Mouse (Mus musculus): Measurements from ENCODE around the gene Nphp3.

The Nphp3 gene

DNA sequence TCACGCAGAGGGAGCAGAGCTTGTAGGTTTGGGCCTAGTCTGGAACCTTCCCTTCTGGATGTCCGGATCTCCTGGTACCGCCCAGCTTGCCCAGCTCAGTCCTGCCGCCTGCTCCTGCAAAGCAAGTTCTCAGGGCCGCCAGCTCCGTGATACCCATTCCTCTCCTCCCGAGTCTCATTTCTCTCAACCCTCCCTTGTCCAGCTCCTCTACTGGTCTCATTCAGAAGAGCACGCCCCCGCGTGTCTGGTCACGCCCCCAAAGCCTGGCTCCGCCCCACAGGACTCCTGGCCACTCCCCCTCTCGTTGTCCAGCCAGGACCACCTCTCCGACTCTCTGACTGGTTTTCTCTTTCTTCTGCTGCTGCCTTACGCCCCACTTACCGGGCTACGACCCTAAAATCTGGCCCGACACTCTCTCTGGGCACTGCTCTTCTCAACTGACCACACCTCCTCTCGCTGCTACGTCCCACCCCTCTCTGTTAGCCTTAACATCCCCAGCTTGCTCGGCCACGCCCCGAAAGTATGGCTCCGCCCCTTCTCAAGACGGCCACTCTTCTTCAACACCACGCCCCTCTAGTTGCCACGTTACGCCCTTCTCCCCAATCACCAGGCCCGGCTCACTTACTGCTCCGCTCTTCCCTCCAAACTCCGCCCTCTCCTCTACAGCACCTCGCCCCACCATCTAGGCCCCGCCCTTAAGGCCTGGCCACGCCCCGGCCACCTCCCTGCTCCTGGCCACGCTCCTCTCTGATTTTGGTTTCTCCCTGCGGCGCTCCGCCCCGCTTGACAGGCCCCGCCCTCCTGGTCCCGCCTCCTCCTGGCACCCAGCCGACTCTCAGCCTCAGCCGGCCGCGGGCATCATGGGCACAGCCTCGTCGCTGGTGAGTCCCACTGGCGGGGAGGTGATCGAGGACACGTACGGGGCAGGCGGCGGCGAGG is at the start of gene Nphp3:
Nphp3 (plus strand) TSS at position 624 of the 939 bp plus-strand sequence.
- in situ Hi-C loops (cut with MboI): no loop called here

DNA sequence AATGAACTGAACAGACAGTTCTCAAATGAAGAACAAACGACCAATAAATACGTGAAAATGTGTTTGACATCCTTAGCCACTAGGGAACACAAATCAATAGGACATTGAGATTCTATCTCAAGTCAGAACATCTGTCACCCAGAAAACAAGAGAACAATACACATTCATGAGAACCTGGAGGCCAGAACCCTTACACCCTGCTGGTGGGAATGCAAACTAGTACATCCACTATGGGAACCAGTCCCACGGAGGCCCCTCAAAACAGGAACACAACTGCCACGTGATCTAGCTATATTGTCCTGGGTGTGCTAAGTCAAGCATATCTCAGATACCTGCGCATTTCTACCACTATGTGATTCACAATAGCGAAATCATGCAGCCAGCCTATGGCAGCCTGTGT is 43.6 kb upstream of the Nphp3 start:
- in situ Hi-C loops (cut with MboI): no loop called here

- in situ Hi-C loops (cut with MboI): no loop called here
These were observed 42.4 kb upstream of the Nphp3 start for GRCm38 (mm10) chr9:103959989-103960388.

GRCm38 (mm10) chr9:103996496-103996895 is 5.8 kb upstream of the Nphp3 start:
- in situ Hi-C loops (cut with MboI): loop anchor here (10.0 to 25.0 kb wide), 3 partner anchors 234 to 502 kb away; partner anchors contain the start of gene Tmem108

DNA sequence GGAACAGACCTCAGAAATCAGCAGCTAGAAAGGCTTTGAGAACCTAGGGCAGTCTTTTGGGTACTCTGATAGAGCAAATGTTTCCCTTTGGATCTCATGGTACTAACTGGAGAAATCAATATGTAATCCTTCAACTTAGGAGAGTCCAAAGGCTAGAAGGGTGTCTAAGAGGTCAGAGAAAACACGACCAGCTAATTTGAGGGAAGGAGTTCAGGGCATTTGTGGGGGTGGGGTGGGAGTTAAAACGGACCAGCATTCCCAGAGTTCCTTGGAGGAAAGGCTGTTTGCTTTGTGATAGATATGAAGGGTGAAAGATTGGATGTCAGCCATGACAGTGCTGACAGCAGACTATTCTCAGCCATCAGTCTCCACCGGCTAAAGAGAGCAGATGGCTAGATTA is 1.7 kb upstream of the Nphp3 start:
- in situ Hi-C loops (cut with MboI): no loop called here

DNA sequence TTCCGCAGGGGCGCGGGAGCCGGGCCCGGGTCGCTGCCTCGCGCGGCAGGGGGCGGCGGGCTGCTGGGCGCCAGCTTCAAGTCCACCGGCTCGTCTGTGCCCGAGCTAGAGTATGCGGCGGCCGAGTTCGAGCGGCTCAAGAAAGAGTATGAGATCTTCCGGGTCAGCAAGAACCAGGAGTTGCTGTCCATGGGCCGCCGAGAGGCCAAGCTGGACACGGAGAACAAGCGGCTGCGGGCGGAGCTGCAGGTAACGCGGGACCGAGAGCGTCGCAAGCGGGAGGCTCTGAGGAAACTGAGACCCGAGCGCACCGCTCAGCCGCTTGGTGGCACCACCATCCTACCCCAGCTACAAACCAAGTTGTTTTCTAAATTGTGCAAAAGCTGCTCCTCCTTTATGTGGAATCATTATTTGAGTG is 578 bp downstream of the Nphp3 start:
- in situ Hi-C loops (cut with MboI): no loop called here

GRCm38 (mm10) chr9:104014526-104014925 is 12.2 kb downstream of the Nphp3 start:
- in situ Hi-C loops (cut with MboI): no loop called here

- in situ Hi-C loops (cut with MboI): no loop called here
These were observed 18.7 kb downstream of the Nphp3 start for GRCm38 (mm10) chr9:104021026-104021425.

DNA sequence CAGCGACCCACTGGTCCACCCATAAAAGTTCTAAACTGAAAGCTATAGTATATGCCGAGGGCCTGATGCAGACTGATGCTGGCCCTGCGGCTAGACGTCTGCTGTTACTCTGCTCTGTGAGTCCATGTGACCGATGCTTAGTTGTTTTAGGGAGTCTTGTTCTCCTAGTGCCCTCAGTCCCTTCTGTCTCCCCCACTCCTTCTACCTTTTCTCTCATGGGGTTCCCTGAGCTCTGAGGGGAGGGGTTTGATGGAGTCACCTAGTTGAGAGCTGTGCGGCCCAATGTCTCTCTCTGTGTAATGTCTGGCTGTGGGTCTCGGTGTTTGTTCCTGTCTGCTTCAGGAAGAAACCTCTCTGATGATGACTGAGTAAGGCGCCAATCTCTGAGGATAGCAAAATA is 24.8 kb downstream of the Nphp3 start:
- in situ Hi-C loops (cut with MboI): no loop called here

DNA sequence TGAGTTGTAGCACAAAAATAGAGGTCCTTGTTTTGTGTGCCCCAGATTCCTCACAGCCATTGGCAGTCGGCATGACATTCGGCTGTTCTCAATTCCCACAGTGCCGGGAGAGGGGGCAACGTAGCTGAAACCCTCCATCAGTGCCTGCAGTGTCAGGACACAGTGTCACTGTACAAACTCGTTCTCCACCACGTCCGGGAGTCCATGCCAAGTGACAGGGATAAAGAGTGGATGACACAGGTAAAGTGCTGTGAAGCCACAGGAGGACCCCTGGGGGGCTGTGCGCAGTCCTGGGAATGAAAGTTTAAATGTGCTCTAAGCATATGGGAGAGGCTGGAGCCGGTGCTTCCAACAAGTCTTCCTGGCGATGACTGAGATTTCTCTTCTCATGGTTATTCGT is 27.5 kb downstream of the Nphp3 start:
- in situ Hi-C loops (cut with MboI): no loop called here

GRCm38 (mm10) chr9:104034231-104034630 is 31.9 kb downstream of the Nphp3 start:
- in situ Hi-C loops (cut with MboI): no loop called here

DNA sequence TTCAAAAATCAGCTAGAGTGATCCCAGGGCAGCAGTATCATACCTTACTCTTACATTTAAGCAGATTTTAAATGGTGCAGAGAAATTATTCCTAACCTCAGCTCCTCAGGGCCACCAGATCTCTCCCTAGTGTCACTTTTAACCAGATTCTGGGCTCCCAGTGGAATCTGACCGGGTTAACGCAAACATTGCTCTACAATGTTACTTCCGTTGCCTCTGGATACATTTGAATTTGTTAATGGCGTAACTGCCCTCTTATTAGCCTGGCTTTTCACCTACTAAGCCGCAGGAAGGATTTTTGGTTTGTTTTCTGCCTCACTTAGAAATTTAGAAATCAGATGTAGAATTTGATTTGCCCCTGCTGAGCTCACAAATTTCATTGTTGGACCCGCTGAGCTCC is 32.4 kb downstream of the Nphp3 start:
- in situ Hi-C loops (cut with MboI): no loop called here

DNA sequence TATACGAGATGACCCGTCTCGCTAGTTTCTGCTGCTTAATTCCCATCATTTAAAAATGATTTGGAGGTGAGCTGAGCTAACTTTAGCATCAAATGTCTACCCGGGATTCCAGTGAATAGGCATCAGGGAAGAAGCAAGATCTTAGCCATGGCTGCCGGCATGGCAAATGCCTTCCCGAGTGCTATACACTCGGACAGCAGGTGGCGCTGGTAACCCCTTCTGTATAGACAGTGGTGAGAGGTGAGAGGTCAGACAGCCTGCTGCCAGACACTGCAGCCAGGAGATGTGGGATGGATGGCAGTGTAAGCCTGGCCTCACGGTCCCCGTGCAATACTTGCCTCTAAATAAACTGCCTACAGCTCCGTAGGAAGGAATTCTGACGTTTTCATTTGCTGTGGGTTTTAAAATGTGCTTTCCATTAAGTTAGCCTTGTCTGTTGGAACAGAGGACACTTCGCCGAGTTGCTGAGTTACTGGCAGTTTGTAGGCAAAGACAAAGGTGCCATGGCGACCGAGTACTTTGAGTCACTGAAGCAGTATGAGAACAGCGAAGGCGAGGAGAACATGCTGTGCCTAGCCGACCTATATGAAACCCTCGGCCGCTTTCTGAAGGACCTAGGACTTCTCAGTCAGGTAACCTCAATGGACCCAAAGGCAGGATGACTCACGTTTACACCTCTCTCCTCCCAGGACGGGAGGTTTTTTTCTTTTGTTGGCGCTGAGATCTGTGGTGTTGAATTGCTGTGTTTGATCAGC is 33.1 kb downstream of the Nphp3 start:
- in situ Hi-C loops (cut with MboI): no loop called here

DNA sequence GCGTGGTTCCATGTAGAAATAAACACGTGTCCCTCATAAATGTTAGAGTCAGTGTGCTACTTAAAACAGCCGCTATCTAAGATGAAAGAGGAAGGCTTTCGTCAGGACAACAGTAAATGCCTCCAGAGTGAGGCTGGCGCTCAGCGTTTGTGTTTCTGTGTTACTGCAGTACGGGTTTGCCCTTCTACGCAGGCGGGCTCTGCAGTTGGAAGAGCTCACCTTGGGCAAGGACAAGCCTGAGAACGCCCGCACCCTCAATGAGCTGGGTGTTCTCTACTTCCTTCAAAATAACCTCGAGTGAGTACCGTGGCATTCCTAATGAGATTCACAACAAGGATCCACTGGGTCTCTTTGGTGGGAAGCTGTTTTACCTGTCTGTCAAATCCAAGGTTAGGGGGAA is 35.9 kb downstream of the Nphp3 start:
- in situ Hi-C loops (cut with MboI): no loop called here

DNA sequence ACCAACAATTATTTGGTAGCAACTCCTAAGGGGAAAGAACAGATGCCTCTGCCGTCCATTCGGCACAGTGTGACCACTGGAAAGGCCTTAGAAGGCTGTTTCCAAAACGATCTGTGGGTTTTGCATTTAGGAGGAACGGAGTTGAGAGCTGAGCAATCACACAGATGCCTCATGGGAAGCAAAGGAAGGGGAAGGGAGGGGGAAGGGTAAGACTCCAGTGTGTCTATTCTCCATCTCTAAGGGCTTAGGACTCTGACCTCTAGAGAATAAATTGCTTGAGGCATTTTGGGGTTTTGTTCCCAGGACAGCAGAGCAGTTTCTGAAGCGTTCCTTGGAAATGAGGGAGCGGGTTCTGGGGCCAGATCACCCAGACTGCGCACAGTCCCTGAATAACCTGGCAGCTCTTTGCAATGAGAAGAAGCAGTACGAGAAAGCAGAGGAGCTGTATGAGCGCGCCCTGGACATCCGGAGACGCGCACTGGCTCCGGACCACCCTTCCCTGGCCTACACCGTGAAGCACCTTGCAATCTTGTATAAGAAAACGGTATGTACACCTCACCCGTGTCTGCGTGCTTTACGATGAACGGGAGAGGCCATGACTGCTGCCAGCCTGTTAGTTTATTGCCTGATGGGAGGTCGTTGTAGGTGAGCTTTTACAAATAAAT is 36.8 kb downstream of the Nphp3 start:
- in situ Hi-C loops (cut with MboI): no loop called here

DNA sequence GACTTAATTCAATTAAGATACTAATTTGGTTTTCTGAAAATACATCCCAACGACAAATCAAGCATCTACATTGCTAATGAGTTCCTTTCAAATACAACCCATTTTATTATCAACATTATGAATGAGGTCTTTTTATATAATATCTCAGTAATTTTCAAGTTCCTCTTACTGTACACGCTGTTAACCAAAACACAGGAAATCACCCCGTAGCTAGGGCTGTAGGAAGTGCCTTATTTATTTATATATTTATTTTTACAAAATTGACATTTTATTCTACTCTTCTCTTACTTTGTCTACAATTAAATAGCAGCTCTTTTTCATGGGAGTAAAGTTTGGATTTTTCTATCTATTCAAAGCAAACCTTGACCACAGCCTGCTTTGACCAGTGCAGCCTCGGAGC is 37.4 kb downstream of the Nphp3 start:
- in situ Hi-C loops (cut with MboI): no loop called here

- in situ Hi-C loops (cut with MboI): no loop called here
These were observed 38.0 kb downstream of the Nphp3 start, which contains the start of gene Gm28305 for GRCm38 (mm10) chr9:104040362-104040761. Gene Gm28305, plus strand, starts transcription at chr9:104040662.

DNA sequence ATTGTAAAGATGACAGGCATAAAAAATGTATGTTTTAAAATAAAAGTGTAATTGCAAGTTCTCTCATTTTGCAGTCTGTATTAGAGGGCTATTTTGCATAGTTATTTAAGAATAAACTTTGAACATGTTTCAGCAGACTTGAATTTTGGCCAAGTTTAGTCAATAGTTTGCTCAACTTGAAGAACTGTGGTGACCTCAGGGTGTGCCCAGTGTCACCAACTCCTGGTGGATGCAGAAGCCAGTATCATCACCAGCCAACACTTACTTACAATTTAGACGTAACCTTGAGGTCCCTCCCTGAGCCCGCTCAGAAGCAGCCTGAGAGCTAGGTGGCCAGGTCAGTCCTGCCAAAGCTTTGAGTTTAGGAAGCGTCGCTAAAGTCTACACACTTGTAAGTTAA is 41.3 kb downstream of the Nphp3 start:
- in situ Hi-C loops (cut with MboI): no loop called here

DNA sequence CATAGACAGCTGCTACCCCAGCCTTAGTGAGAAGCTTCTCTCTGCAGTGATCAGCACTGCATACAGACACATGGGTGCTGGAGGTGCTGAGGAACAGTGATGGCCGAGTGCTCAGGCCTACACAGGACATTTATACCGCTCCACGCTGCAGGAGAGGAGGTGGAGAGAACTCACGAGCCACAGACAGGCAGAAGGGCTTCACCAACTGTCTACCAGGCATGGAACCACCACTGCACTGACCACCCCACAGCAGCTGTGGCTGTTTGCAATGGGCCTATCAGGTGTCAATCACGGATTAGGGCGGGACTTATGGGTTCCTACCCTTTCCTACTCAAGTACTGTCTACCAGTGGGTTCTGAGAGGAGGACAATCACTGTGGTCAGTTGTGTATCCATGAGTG is 48.7 kb downstream of the Nphp3 start:
- in situ Hi-C loops (cut with MboI): no loop called here

GRCm38 (mm10) chr9:104062430-104063243 is 60.3 kb downstream of the Nphp3 start, which contains the start of gene Uba5:
Gene Uba5, minus strand, starts transcription at chr9:104063134.
- in situ Hi-C loops (cut with MboI): no loop called here

- in situ Hi-C loops (cut with MboI): no loop called here
These were observed 61.1 kb downstream of the Nphp3 start, which contains the start of gene Acad11 for GRCm38 (mm10) chr9:104063244-104063961. Gene Acad11, plus strand, starts transcription at chr9:104063377.
